Mouse (Mus musculus) midbrain, embryonic 11.5 days (tissue): ENCODE results near the gene Sp1. TPM values are rescaled to one million over a fixed set of nuclear protein-coding genes. Genes with fewer than 3 reads are reported as not detected.
A peak's percentile ranks its signal among the peaks of the same experiment; 100 is the strongest.

Source experiments
- ATAC-seq: fragments of 200-750 bp; cut with Nextera tagmentation; 2 replicates; pipeline ENCODE4 v1.8.0; 2017; ENCODE audit warnings: moderate TSS enrichment, moderate library complexity; ENCODE audit not compliant: low FRiP score
- DNase-seq: peaks from one replicate; pipeline ENCODE4 v3.0.0; 2015; ENCODE audit warnings: low spot score; ENCODE audit errors: missing footprints
- H3K27ac ChIP-seq: fragments of 300-500 bp; sonication (generic); 2 replicates; pipeline ENCODE4 v1.5.1; 2014; ENCODE audit warnings: low read depth, low read length
- H3K27me3 ChIP-seq: fragments of 300-500 bp; sonication (generic); 2 replicates; pipeline ENCODE4 v1.6.1; 2014; ENCODE audit warnings: mild to moderate bottlenecking, low read length, moderate library complexity, mixed read lengths; ENCODE audit not compliant: control insufficient read depth, insufficient read depth
- H3K36me3 ChIP-seq: fragments of 300-500 bp; sonication (generic); 2 replicates; pipeline ENCODE4 v1.6.1; 2014; ENCODE audit warnings: mild to moderate bottlenecking, low read length, moderate library complexity, mixed read lengths; ENCODE audit not compliant: control insufficient read depth, insufficient read depth
- H3K4me1 ChIP-seq: fragments of 300-500 bp; sonication (generic); 2 replicates; pipeline ENCODE4 v1.6.1; 2014; ENCODE audit warnings: low read length; ENCODE audit not compliant: control insufficient read depth, insufficient read depth
- H3K4me2 ChIP-seq: fragments of 300-500 bp; sonication (generic); 2 replicates; pipeline ENCODE4 v1.6.1; 2014; ENCODE audit warnings: mild to moderate bottlenecking, moderate library complexity
- H3K4me3 ChIP-seq: fragments of 300-500 bp; sonication (generic); 2 replicates; pipeline ENCODE4 v1.5.1; 2014; ENCODE audit warnings: low read depth, low read length
- H3K9ac ChIP-seq: fragments of 300-500 bp; sonication (generic); 2 replicates; pipeline ENCODE4 v1.6.1; 2014; ENCODE audit warnings: low read length
- H3K9me3 ChIP-seq: fragments of 300-500 bp; sonication (generic); 2 replicates; pipeline ENCODE4 v1.6.1; 2016; ENCODE audit warnings: low read length; ENCODE audit not compliant: control insufficient read depth
- WGBS: fragments of 180-500 bp; shearing (Covaris S2); extraction: QIAGEN DNeasy Blood & Tissue Kit; methylation state at CpG from one replicate; pipeline ENCODE4 v1.1.7; 2014; 5-methylcytosine and 5-hydroxymethylcytosine counted together
- polyA plus RNA-seq: library from polyadenylated mRNA; unstranded; fragments of >200 nt; fragmentation: Nextera tagmentation; extraction: Ambion mirVana; gene quantifications from 2 replicates; pipeline ENCODE4 v1.2.1, GENCODE M21; 2014

Sp1 gene
- polyA plus RNA-seq, 1 experiment from 2014 or later, result 11.2 TPM

GRCm38 (mm10) chr15:102404608-102405488 lies 1.1 kb upstream of the Sp1 start:
- Histone ChIP-seq H3K36me3 (peaks cover 18% of the 10 kb centered on the region), H3K9me3 (no peaks in the 10 kb centered on the region), H3K27ac (peak overlapping the region; percentile 99), H3K27me3 (no peaks in the 10 kb centered on the region), H3K4me2 (peak overlapping the region; percentile 71), H3K9ac (peak overlapping the region; percentile 87), H3K4me3 (peak overlapping the region; percentile 94), H3K4me1 (peaks cover 23% of the 10 kb centered on the region)
- ATAC-seq, result no peak
- WGBS, result 17% methylated on average over 34 of the region's 34 CpGs
- DNase-seq, result no peak

DNA sequence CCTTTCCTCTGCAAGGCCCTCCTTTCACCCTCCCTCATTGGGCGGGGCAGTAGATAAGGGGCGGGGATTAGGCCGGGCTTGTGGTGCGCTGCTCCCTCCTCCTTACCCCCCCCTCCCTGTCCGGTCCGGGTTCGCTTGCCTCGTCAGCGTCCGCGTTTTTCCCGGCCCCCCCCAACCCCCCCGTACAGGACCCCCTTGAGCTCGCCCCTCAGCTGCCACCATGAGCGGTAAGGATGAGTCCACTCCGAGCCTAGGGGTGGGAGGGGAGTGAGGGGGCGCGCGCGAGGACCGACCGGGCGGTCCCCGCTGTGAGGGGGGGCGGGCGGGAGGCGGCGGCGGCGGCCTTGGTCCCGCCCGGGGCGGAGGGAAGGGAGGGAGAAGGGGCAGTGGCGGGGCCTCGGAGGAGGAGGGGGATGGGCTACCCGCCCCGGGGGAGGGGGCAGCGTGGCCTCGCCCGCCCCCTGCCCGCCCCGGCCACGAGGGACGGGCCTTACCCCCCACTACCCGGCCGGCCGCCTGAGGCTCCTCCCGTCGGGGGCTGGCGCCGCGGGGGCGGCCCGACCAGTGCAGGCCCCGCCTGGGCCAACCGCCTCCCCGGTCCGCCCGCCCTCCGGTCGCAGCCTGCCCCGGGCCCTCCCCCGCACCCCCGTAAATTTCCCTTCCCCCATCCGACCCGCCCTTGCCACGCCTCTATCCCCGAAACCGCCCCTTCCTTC lies 411 bp downstream of the Sp1 start:
- Histone ChIP-seq H3K4me2 (peak overlapping the region; percentile 55), H3K27ac (peak overlapping the region; percentile 89), H3K9me3 (no peaks in the 10 kb centered on the region), H3K9ac (peak overlapping the region; percentile 95), H3K27me3 (no peaks in the 10 kb centered on the region), H3K4me1 (peaks cover 27% of the 10 kb centered on the region), H3K4me3 (peak overlapping the region; percentile 94), H3K36me3 (peaks cover 27% of the 10 kb centered on the region)
- under 1% methylated on average over 30 of the region's 69 CpGs for WGBS
- DNase-seq, result peak; percentile 99
- no peak for ATAC-seq

DNA sequence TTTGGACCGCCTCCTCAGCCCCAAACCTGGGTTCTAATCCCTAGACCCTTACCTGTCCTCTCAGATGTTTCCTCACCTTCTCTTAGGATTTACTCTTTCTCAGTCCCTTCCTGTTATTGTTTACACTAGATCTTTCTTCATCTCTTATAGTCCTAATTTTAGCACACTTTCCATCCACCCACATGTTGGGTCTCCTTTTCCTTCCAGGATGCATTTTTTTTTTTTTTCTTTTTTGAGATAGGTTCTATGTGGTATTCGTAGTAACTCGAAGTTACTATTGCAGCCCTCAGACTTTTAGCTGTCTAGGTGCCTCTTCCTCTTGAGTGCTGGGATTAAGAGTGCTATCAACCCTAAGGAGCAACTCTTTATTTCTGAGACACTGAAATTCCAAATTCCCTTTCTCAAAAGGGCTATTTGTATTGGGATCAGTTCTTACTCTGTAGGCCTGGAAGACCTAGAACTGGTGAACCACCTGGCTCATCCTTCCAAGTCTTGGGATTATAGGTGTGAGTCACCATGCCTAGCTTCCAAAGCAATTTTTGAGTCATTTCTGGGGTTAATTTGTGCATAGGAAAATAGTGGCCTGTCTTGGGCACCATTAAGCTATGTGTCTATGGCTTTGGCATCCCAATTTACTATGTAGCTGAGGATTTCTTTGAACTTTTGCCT lies 1.1 kb downstream of the Sp1 start:
- Histone ChIP-seq H3K9me3 (no peaks in the 10 kb centered on the region), H3K9ac (peak overlapping the region; percentile 95), H3K4me3 (peak overlapping the region; percentile 94), H3K27ac (peak overlapping the region; percentile 89), H3K27me3 (no peaks in the 10 kb centered on the region), H3K36me3 (peaks cover 33% of the 10 kb centered on the region), H3K4me2 (peak overlapping the region; percentile 55), H3K4me1 (peaks cover 27% of the 10 kb centered on the region)
- peak; percentile 90 for DNase-seq
- no peak for ATAC-seq
- 34% methylated on average over 3 of the region's 3 CpGs for WGBS

DNA sequence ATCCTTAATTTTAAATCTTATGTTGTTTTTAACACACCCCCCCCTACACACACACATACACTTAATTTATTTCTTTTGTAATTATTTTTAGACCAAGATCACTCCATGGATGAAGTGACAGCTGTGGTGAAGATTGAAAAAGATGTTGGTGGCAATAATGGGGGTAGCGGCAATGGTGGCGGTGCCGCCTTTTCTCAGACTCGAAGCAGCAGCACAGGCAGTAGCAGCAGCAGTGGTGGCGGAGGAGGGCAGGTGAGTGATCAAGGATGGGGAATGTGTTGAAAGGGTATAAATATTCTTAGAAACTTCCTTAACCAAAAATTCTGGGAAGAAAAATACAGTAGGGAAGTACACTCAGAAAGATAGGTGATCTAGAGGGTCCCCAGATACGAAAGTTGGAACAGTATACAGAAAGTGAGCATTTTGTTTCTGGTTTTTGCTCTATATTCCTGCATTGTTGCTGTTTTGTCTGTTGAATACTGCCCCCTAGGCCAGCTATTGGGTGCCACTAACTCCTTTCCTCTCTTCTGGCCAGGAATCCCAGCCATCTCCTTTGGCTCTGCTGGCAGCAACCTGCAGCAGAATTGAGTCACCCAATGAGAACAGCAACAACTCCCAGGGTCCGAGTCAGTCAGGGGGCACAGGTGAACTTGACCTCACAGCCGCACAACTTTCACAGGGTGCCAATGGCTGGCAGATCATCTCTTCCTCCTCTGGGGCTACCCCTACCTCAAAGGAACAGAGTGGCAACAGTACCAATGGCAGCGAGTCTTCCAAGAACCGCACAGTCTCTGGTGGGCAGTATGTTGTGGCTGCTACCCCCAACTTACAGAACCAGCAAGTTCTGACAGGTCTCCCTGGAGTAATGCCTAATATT lies 2.0 kb downstream of the Sp1 start:
- H3K27ac ChIP-seq, result no peak overlapping the region
- H3K4me3 ChIP-seq, result no peak overlapping the region
- no peaks in the 10 kb centered on the region for H3K9me3 ChIP-seq
- ATAC-seq (no peak), DNase-seq (no peak)
- H3K9ac ChIP-seq, result no peak overlapping the region
- peaks cover 27% of the 10 kb centered on the region for H3K4me1 ChIP-seq
- H3K27me3 ChIP-seq, result no peaks in the 10 kb centered on the region
- H3K36me3 ChIP-seq, result peaks cover 40% of the 10 kb centered on the region
- 92% methylated on average over 10 of the region's 10 CpGs for WGBS
- no peak overlapping the region for H3K4me2 ChIP-seq

GRCm38 (mm10) chr15:102408558-102409130 lies 2.7 kb downstream of the Sp1 start:
- Histone ChIP-seq H3K9me3 (no peaks in the 10 kb centered on the region), H3K27ac (no peak overlapping the region), H3K4me3 (no peak overlapping the region), H3K9ac (no peak overlapping the region; the same call in 1 of the 2 replicates), H3K4me2 (no peak overlapping the region), H3K27me3 (no peaks in the 10 kb centered on the region), H3K4me1 (peaks cover 27% of the 10 kb centered on the region), H3K36me3 (peaks cover 43% of the 10 kb centered on the region)
- ATAC-seq (no peak), DNase-seq (no peak)
- WGBS, result 85% methylated on average over 2 of the region's 2 CpGs

GRCm38 (mm10) chr15:102409286-102409685 lies 3.3 kb downstream of the Sp1 start:
- H3K27ac ChIP-seq, result no peak overlapping the region
- peaks cover 27% of the 10 kb centered on the region for H3K4me1 ChIP-seq
- no peak overlapping the region for H3K4me2 ChIP-seq
- peaks cover 47% of the 10 kb centered on the region for H3K36me3 ChIP-seq
- H3K9ac ChIP-seq, result no peak overlapping the region
- H3K27me3 ChIP-seq, result no peaks in the 10 kb centered on the region
- ATAC-seq (no peak), DNase-seq (no peak)
- 97% methylated on average over 3 of the region's 3 CpGs for WGBS
- no peak overlapping the region for H3K4me3 ChIP-seq
- no peaks in the 10 kb centered on the region for H3K9me3 ChIP-seq

DNA sequence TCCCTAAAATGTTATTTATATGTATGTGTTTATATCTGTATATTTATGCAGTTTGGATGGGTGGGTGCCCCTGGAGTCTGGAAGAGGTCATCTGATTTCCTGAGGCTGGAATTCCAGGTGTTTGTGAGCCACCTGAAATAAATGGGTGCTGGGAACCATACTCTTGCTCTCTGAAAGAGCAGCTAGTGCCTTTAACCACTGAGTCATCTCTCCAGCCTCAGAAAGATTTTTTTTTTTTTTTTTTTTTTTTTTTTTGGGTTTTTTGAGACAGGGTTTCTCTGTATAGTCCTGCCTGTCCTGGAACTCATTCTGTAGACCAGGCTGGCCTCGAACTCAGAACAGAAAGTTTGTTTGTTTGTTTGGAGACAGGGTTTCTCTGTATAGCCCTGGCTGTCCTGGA lies 5.1 kb downstream of the Sp1 start:
- H3K27me3 ChIP-seq, result no peaks in the 10 kb centered on the region
- peaks cover 47% of the 10 kb centered on the region for H3K36me3 ChIP-seq
- DNase-seq (no peak), ATAC-seq (no peak)
- 91% methylated on average over 1 of the region's 1 CpGs for WGBS
- H3K27ac ChIP-seq, result no peak overlapping the region
- 0 out of 2 replicates have a peak overlapping the region, but pooled peaks have one; percentile 15 for H3K4me2 ChIP-seq
- no peak overlapping the region for H3K9ac ChIP-seq
- H3K4me3 ChIP-seq, result no peak overlapping the region
- no peaks in the 10 kb centered on the region for H3K9me3 ChIP-seq
- peaks cover 24% of the 10 kb centered on the region for H3K4me1 ChIP-seq

DNA sequence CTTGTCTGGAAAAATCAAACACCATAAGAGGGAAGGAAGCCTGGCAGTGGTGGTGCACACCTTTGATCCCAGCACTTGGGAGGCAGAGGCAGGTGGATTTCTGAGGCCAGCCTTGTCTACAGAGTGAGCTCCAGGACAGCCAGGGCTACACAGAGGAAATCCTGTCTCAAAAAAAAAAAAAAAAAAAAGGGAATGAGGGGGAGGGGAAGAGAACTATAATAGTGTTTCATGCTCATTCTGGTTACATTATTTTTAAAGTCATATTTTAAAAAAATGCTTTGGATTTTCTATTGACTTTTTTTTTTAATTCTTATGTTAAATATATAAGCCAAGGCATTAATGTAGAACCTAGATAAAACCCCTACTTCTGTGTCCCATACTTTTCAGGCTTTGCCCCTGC lies 7.7 kb downstream of the Sp1 start:
- Histone ChIP-seq H3K4me2 (no peak overlapping the region), H3K36me3 (peaks cover 39% of the 10 kb centered on the region), H3K9ac (no peak overlapping the region), H3K4me1 (peaks cover 14% of the 10 kb centered on the region), H3K27ac (no peak overlapping the region), H3K27me3 (no peaks in the 10 kb centered on the region), H3K9me3 (no peaks in the 10 kb centered on the region), H3K4me3 (no peak overlapping the region)
- DNase-seq, result no peak
- ATAC-seq, result no peak
